Mouse (Mus musculus) ES-Bruce4 (cell line): ENCODE measurements at regions not wholly inside any gene's neighbourhood (a gene's known extent, or its start where the extent isn't known, plus 50 kb on each side); places are given as distances from the start of the nearest gene placed in this dataset.

Experiments used
- H3K27ac ChIP-seq: 2 replicates; pipeline ENCODE4 v1.5.1; 2012; ENCODE audit warnings: low read length, inconsistent platforms; ENCODE audit not compliant: insufficient read depth
- H3K27me3 ChIP-seq: 2 replicates; pipeline ENCODE4 v1.6.1; 2012; ENCODE audit warnings: mild to moderate bottlenecking, low read length, inconsistent platforms; ENCODE audit not compliant: control insufficient read depth, poor library complexity, insufficient read depth, severe bottlenecking
- H3K36me3 ChIP-seq: 2 replicates; pipeline ENCODE4 v1.6.1; 2012; ENCODE audit warnings: inconsistent platforms, mild to moderate bottlenecking, low read length, moderate library complexity; ENCODE audit not compliant: control insufficient read depth, poor library complexity, insufficient read depth, severe bottlenecking
- H3K4me1 ChIP-seq: one replicate; pipeline ENCODE4 v1.8.1; 2011; ENCODE audit warnings: low read length; ENCODE audit not compliant: control insufficient read depth, insufficient read depth
- H3K4me3 ChIP-seq: 2 replicates; pipeline ENCODE4 v1.5.1; 2011; ENCODE audit warnings: low read depth, mild to moderate bottlenecking, low read length
- H3K9ac ChIP-seq: 2 replicates; pipeline ENCODE4 v1.6.1; 2012; ENCODE audit warnings: low read depth, mild to moderate bottlenecking, inconsistent platforms; ENCODE audit not compliant: poor library complexity, severe bottlenecking
- H3K9me3 ChIP-seq: replicated peaks from 2 replicates; pipeline ENCODE4 v1.6.1; 2012; ENCODE audit warnings: mild to moderate bottlenecking, low read length, inconsistent platforms; ENCODE audit not compliant: control insufficient read depth, poor library complexity, insufficient read depth, severe bottlenecking
- CTCF ChIP-seq: IDR thresholded peaks from one replicate; pipeline ENCODE4 v1.8.1; 2011; ENCODE audit warnings: low read depth, low read length
- EP300 ChIP-seq: IDR thresholded peaks from 2 replicates; pipeline ENCODE4 v1.6.1; 2011; ENCODE audit warnings: low read depth, low read length; ENCODE audit not compliant: insufficient read depth
- POLR2A ChIP-seq: IDR thresholded peaks from one replicate; pipeline ENCODE4 v1.8.1; 2011; ENCODE audit warnings: low read length; ENCODE audit not compliant: insufficient read depth

GRCm38 (mm10) chr8:36346682-36347324, 581.2 kb downstream of the Gm19410 start:
- Histone ChIP-seq H3K27ac (no peak overlapping the region), H3K4me1 (no peaks in the 10 kb centered on the region), H3K9ac (no peak overlapping the region), H3K9me3 (no peaks in the 10 kb centered on the region), H3K27me3 (no peaks in the 10 kb centered on the region), H3K36me3 (no peaks in the 10 kb centered on the region), H3K4me3 (no peak overlapping the region)
- TF ChIP-seq CTCF: peak; percentile 96
- no peak for TF ChIP-seq POLR2A
- TF ChIP-seq EP300: 0 out of 2 replicates have a peak, but pooled peaks have one; percentile 29

GRCm38 (mm10) chr8:36348067-36348466, 582.5 kb downstream of the Gm19410 start:
- Histone ChIP-seq H3K9me3 (no peaks in the 10 kb centered on the region), H3K27ac (no peak overlapping the region), H3K36me3 (no peaks in the 10 kb centered on the region), H3K4me1 (no peaks in the 10 kb centered on the region), H3K27me3 (no peaks in the 10 kb centered on the region), H3K4me3 (no peak overlapping the region), H3K9ac (no peak overlapping the region)
- TF ChIP-seq EP300: no peak
- no peak for TF ChIP-seq CTCF
- TF ChIP-seq POLR2A: no peak

DNA sequence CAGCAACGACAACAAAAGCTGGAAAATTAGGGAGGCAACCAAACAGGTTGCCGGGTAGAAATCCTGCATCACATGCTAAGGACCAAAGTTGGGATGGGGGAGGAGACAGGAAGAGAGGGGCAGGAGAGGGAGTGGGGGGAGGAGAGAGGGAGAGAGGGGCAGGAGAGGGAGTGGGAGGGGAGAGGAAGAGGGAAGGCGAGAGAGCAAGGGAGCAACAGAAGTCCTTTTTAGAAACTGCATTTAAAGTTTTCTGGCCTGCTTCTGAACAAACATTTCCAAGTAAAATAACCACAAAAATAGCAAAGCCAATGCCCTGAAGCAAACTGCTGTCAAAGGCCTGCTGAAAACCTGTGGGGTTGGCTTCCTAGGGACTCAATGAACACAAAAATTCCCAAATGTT, 589.3 kb downstream of the Gm19410 start:
- Histone ChIP-seq H3K4me3 (no peak overlapping the region), H3K27ac (no peak overlapping the region), H3K36me3 (no peaks in the 10 kb centered on the region), H3K4me1 (no peaks in the 10 kb centered on the region), H3K9me3 (no peaks in the 10 kb centered on the region), H3K9ac (no peak overlapping the region), H3K27me3 (no peaks in the 10 kb centered on the region)
- TF ChIP-seq CTCF (no peak), POLR2A (no peak), EP300 (no peak)

DNA sequence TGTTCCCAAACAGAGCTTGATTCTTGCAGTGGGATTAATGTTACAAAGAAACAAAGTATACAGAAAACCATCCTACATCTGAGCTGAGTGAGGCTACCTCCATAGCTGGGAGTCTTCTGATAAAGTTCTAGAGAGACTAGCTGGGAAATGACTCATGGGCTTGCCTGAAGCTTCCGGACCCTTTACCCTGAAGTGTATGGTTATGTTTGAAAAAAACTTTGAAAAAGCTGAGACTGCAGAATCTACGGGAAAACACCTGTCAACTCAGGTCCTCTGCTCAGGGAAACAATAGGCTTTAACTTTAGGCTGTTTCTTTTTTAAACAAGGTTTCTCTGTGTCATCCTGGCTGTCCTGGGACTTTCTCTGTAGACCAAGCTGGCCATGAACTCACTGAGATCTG, 593.4 kb downstream of the Gm19410 start:
- Histone ChIP-seq H3K27me3 (no peaks in the 10 kb centered on the region; the same call in 1 of the 2 replicates), H3K4me3 (no peak overlapping the region), H3K4me1 (no peaks in the 10 kb centered on the region), H3K9ac (no peak overlapping the region), H3K27ac (no peak overlapping the region), H3K36me3 (no peaks in the 10 kb centered on the region), H3K9me3 (no peaks in the 10 kb centered on the region)
- TF ChIP-seq CTCF (no peak), EP300 (no peak), POLR2A (no peak)

GRCm38 (mm10) chr8:36361255-36361654, 595.7 kb downstream of the Gm19410 start:
- H3K9ac ChIP-seq: no peak overlapping the region
- H3K27me3 ChIP-seq: no peaks in the 10 kb centered on the region; the same call in 1 of the 2 replicates
- TF ChIP-seq CTCF: no peak
- TF ChIP-seq POLR2A: no peak
- TF ChIP-seq EP300: no peak
- no peaks in the 10 kb centered on the region for H3K9me3 ChIP-seq
- H3K27ac ChIP-seq: no peak overlapping the region
- H3K4me3 ChIP-seq: no peak overlapping the region
- no peaks in the 10 kb centered on the region for H3K36me3 ChIP-seq
- H3K4me1 ChIP-seq: no peaks in the 10 kb centered on the region

DNA sequence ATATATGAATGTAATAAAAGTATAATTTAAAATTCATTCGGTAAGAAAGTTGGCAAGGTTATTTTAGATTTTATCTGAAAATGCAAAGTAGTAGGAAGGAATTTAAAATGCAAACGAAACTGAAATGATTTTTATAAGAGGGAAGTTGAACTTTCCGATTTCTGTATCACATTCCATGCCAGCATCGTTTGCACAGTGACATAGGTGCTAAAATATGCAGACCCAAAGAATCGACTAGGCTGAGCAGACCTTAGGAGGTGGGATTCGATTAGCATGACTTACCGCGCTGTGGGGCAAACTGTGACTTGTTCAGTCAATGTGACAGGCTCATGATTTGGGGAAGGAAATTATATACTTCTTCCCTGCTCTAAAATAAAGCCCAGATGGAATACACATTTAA, 596.2 kb downstream of the Gm19410 start:
- Histone ChIP-seq H3K36me3 (no peaks in the 10 kb centered on the region), H3K27ac (no peak overlapping the region), H3K4me3 (no peak overlapping the region), H3K27me3 (no peaks in the 10 kb centered on the region; the same call in 1 of the 2 replicates), H3K9ac (no peak overlapping the region), H3K4me1 (no peaks in the 10 kb centered on the region), H3K9me3 (no peaks in the 10 kb centered on the region)
- no peak for TF ChIP-seq CTCF
- TF ChIP-seq POLR2A: no peak
- no peak for TF ChIP-seq EP300
